Mouse (Mus musculus) liver, embryonic 11.5 days (tissue): ENCODE measurements around the gene Ift172. TPM values are rescaled to one million over a fixed set of nuclear protein-coding genes. Genes with fewer than 3 reads are reported as not detected.

Source experiments
- ATAC-seq: fragments of 200-750 bp; cut with Nextera tagmentation; replicated peaks from 2 replicates; pipeline ENCODE4 v1.8.0; 2017; ENCODE audit warnings: moderate number of reproducible peaks, mild to moderate bottlenecking, moderate TSS enrichment, moderate library complexity; ENCODE audit not compliant: low FRiP score
- DNase-seq: peaks from one replicate; pipeline ENCODE4 v3.0.0-alpha.2; 2017; ENCODE audit warnings: low spot score
- H3K27ac ChIP-seq: fragments of 300-500 bp; sonication (generic); 2 replicates; pipeline ENCODE4 v1.5.1; 2014; ENCODE audit warnings: mild to moderate bottlenecking, low read depth, low read length, control low read depth
- H3K27me3 ChIP-seq: fragments of 300-500 bp; sonication (generic); replicated peaks from 2 replicates; pipeline ENCODE4 v1.6.1; 2014; ENCODE audit warnings: low read length, mixed read lengths; ENCODE audit not compliant: control insufficient read depth, insufficient read depth
- H3K36me3 ChIP-seq: fragments of 300-500 bp; sonication (generic); 2 replicates; pipeline ENCODE4 v1.6.1; 2014; ENCODE audit warnings: mild to moderate bottlenecking, low read length, moderate library complexity, mixed read lengths; ENCODE audit not compliant: control insufficient read depth, insufficient read depth
- H3K4me1 ChIP-seq: fragments of 300-500 bp; sonication (generic); replicated peaks from 2 replicates; pipeline ENCODE4 v1.6.1; 2014; ENCODE audit warnings: low read length, mixed read lengths; ENCODE audit not compliant: control insufficient read depth, insufficient read depth
- H3K4me2 ChIP-seq: fragments of 300-500 bp; sonication (generic); 2 replicates; pipeline ENCODE4 v1.6.1; 2014; ENCODE audit warnings: mild to moderate bottlenecking, control low read depth, moderate library complexity
- H3K4me3 ChIP-seq: fragments of 300-500 bp; sonication (generic); 2 replicates; pipeline ENCODE4 v1.5.1; 2014; ENCODE audit warnings: low read depth, low read length, control low read depth
- H3K9ac ChIP-seq: fragments of 300-500 bp; sonication (generic); 2 replicates; pipeline ENCODE4 v1.6.1; 2014; ENCODE audit warnings: low read depth, low read length, control low read depth
- H3K9me3 ChIP-seq: fragments of 300-500 bp; sonication (generic); 2 replicates; pipeline ENCODE4 v1.6.1; 2016; ENCODE audit warnings: low read length, inconsistent platforms, mixed read lengths; ENCODE audit not compliant: control insufficient read depth
- whole genome bisulfite sequencing: fragments of 180-500 bp; shearing (Covaris S2); extraction: QIAGEN DNeasy Blood & Tissue Kit; methylation state at CpG from one replicate; pipeline ENCODE4 v1.1.7; 2014; 5-methylcytosine and 5-hydroxymethylcytosine counted together
- polyA plus RNA-seq: library from polyadenylated mRNA; unstranded; fragments of >200 nt; fragmentation: Nextera tagmentation; extraction: Ambion mirVana; gene quantifications from 2 replicates; pipeline ENCODE4 v1.2.1, GENCODE M21; 2014

Gene Ift172
- polyA plus RNA-seq, result 15.3 and 17.4 TPM in 2 replicates

DNA sequence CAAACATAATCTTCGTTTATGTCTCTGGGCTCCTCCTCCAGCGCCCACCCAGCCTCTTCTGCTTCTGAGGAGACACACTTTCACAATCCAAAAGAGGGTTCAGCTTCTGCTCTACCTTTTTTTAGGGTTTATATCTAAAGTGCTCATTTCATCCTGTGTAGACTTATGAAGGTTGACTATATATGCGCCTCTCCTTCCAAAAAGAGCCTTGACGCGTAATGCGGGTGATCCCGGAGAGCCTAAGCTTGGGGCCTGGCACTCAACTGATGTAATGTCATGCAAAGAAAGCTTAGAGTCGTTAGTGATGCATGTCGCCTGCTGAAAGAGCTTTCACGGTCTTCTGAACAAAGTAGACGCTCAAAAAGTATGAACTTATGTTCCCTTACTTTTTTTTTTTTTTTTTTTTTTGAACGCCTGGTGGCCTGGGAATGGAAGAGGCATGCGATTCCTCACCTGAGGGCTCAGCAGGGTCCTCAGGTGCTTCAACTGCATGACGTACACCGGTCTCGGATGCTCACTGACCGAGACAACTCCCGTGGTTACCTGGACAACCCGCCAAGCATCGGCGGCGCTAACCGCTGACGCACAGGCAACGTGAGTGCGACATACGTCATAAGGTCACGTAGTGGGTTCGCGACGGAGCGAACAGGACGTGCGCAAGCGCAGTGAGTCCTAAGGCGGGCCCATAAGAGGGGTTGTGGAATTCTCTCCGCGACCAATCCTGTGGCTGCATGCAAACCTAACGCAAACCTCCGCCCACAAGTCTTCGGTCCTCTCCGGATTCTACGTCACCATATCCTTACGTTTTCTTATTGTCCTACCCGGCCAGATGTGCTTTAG is at the start of gene Ift172:
Ift172 (minus strand) TSS at position 596 of the 840 bp plus-strand sequence.
- peak; percentile 88 for DNase-seq
- 3% methylated on average over 45 of the region's 45 CpGs for WGBS
- H3K36me3 ChIP-seq, result no peaks in the 10 kb centered on the region; the same call in 1 of the 2 replicates

DNA sequence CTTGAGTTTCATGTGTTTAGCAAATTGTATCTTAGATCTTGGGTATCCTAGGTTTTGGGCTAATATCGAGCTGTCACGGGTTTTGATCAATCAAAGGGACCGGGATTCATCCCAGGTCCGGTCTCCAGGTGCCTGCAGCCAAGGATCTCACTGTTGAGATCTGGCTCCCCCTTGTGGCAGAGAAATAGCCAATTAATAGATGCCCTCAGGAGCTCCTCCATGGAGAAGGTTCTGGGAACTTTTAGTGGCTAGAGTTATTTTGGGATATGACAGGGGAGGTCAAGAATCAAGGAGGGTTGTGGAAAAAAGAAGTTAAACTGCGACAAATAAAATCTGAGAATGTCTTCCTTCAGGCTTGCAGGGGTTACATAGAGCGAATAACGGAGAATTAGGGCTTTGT is 37.3 kb upstream of the Ift172 start:
- no peak for ATAC-seq
- H3K9me3 ChIP-seq, result no peaks in the 10 kb centered on the region
- 35% methylated on average over 7 of the region's 7 CpGs for WGBS

More for the DNA sequence above, at the start of gene Ift172:
- H3K9ac ChIP-seq, result peak within 1 kb of the TSS; percentile 55
- no peaks in the 10 kb centered on the region for H3K9me3 ChIP-seq
- no peaks in the 10 kb centered on the region for H3K27me3 ChIP-seq
- peak within 1 kb of the TSS; percentile 84 for H3K4me2 ChIP-seq
- ATAC-seq, result peak; percentile 95
- H3K27ac ChIP-seq, result peak within 1 kb of the TSS; percentile 40; the same call in 1 of the 2 replicates
- peaks cover 20% of the 10 kb centered on the region for H3K4me1 ChIP-seq
- H3K4me3 ChIP-seq, result peak within 1 kb of the TSS; percentile 60

DNA sequence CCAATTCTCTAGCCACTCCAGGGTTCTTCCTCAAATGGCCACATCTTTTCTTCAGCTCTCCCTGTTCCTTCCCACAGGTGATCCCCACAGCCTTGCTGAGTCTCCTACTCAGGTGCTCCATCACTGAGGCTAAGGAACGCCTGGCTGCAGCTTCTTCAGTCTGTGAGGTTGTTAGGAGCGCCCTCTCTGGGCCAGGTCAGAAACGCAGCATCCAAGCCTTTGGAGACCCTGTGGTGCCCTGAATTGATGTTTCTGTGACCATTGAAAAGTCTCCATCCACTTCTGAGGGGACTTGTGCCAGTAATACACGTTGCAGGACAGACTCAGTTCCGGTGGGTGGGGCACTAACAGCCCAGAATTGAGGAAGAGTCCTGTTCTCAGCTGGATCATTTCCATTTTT is 35.9 kb upstream of the Ift172 start:
- ATAC-seq, result no peak
- Histone ChIP-seq H3K27ac (no peak overlapping the region), H3K4me1 (no peaks in the 10 kb centered on the region), H3K27me3 (no peaks in the 10 kb centered on the region), H3K9me3 (no peaks in the 10 kb centered on the region), H3K36me3 (no peaks in the 10 kb centered on the region), H3K4me3 (no peak overlapping the region), H3K4me2 (no peak overlapping the region), H3K9ac (no peak overlapping the region)
- WGBS, result 22% methylated on average over 5 of the region's 5 CpGs
- no peak for DNase-seq

More for the DNA sequence above, 37.3 kb upstream of the Ift172 start:
- no peak overlapping the region for H3K4me2 ChIP-seq
- H3K36me3 ChIP-seq, result no peaks in the 10 kb centered on the region
- H3K4me3 ChIP-seq, result no peak overlapping the region
- DNase-seq, result no peak
- H3K27ac ChIP-seq, result no peak overlapping the region
- no peaks in the 10 kb centered on the region for H3K27me3 ChIP-seq
- no peak overlapping the region for H3K9ac ChIP-seq
- H3K4me1 ChIP-seq, result no peaks in the 10 kb centered on the region

DNA sequence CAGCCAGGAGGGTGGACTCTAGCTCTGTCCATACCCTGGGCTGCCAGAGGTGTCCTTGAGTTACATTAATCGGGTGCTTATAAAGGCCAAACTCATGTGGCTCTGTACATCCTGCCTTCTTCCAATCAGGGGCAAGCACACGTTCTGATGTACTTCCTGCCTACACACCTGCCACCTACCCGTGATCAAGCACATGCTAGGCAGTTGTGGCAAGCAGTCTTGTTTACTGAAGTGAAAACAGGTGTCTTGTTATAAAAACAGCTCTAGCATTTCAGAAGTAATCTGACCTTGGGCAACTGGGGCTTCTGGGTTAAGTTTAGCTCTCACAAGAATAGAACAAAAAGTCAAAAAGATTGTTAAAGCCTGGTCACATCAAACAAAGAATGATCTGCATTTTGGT is 33.2 kb upstream of the Ift172 start:
- no peaks in the 10 kb centered on the region for H3K36me3 ChIP-seq
- DNase-seq, result no peak
- H3K4me1 ChIP-seq, result no peaks in the 10 kb centered on the region
- H3K27ac ChIP-seq, result no peak overlapping the region
- no peak overlapping the region for H3K9ac ChIP-seq
- WGBS, result 63% methylated on average over 3 of the region's 3 CpGs
- H3K4me2 ChIP-seq, result no peak overlapping the region
- no peak for ATAC-seq
- H3K4me3 ChIP-seq, result no peak overlapping the region
- peaks cover 2% of the 10 kb centered on the region; the same call in 1 of the 2 replicates for H3K9me3 ChIP-seq
- H3K27me3 ChIP-seq, result no peaks in the 10 kb centered on the region

DNA sequence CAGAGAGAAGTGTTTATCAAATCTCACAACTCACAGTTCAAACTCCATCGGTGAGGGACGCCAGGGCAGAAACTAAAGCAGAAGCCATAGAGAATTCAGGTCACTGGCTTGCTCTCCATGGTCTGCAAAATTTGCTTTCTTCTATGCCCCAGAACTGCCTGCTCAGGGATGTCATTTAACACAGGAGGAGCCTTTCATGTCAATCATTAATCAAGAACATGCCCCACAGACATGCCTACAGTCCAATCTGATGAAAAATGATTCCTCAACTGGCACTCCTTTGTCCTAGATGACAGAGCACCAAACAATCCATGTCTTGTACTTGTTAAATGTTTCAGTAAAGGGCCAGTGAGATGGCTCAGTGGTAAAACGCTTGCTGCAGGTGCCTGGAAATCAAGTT is 31.9 kb upstream of the Ift172 start:
- H3K4me2 ChIP-seq, result no peak overlapping the region
- no peaks in the 10 kb centered on the region for H3K27me3 ChIP-seq
- 84% methylated on average over 3 of the region's 3 CpGs for WGBS
- H3K36me3 ChIP-seq, result no peaks in the 10 kb centered on the region
- H3K27ac ChIP-seq, result no peak overlapping the region
- ATAC-seq (no peak), DNase-seq (no peak)
- no peak overlapping the region for H3K4me3 ChIP-seq
- no peaks in the 10 kb centered on the region for H3K4me1 ChIP-seq
- peaks cover 2% of the 10 kb centered on the region; the same call in 1 of the 2 replicates for H3K9me3 ChIP-seq
- H3K9ac ChIP-seq, result no peak overlapping the region

DNA sequence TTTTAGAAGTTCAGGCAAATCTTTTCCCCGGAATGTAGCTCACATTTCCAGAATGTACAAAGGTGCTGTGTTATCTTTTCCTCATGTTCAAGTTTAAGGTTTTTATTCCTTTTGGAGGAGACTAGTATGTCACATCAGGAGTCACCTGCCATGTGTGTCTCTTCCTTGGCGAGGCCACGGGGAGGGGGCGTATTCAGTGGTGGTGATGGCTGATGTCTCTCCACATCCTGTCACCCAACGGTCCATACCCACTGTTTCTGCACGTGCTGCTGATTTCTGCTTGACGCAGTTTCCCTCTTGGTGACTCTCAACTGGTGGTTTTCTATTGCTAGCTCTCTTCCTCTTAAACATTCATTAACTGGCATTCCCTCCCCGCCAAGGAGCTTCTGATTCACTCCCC is 21.9 kb upstream of the Ift172 start:
- Histone ChIP-seq H3K27ac (no peak overlapping the region), H3K27me3 (no peaks in the 10 kb centered on the region), H3K4me1 (no peaks in the 10 kb centered on the region), H3K36me3 (no peaks in the 10 kb centered on the region), H3K4me2 (no peak overlapping the region), H3K4me3 (no peak overlapping the region), H3K9ac (no peak overlapping the region), H3K9me3 (no peaks in the 10 kb centered on the region)
- no peak for DNase-seq
- WGBS, result 76% methylated on average over 8 of the region's 8 CpGs
- ATAC-seq, result no peak

DNA sequence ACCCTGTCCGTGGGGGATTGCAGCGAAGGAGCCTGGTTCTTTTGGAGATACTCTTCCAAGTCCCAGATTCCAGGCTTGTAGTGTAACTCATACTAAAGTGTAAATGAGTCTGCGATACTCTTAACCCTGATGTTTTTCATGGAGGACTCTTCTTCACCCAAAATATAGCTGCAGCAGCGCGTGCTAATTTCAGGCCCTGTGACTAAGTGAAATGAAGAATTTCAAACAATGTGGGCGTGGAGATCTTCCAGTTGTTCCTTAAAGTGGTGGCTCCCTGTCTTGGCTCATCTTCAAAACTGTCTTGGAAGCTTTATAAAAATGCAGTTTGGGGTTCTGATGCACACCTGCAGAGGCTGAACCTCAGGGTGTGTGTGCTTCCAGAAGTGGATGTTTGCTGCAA is 12.2 kb upstream of the Ift172 start:
- Histone ChIP-seq H3K27ac (no peak overlapping the region), H3K4me1 (no peaks in the 10 kb centered on the region), H3K9ac (no peak overlapping the region), H3K9me3 (no peaks in the 10 kb centered on the region), H3K27me3 (no peaks in the 10 kb centered on the region), H3K4me3 (no peak overlapping the region), H3K36me3 (no peaks in the 10 kb centered on the region), H3K4me2 (no peak overlapping the region)
- DNase-seq (no peak), ATAC-seq (no peak)
- WGBS, result 84% methylated on average over 6 of the region's 6 CpGs

DNA sequence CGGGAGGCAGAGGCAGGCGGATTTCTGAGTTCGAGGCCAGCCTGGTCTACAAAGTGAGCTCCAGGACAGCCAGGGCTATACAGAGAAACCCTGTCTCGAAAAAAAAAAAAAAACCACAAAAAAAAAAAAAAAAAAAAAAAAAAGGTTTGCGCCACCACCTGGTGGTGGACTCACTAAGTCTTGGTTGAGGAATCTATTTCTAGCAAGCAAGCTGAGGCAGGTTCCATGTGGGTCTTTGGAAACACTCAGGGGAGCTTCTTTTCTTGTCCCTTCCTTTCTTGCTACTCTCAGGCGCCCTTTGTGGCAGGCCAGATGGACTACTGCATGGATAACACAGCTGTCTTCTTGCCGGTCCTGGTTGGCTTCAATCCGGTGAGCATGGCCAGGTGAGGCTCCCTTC is 10.9 kb upstream of the Ift172 start:
- Histone ChIP-seq H3K27me3 (no peaks in the 10 kb centered on the region), H3K36me3 (no peaks in the 10 kb centered on the region), H3K9ac (no peak overlapping the region), H3K4me3 (no peak overlapping the region), H3K4me1 (no peaks in the 10 kb centered on the region), H3K4me2 (no peak overlapping the region), H3K9me3 (no peaks in the 10 kb centered on the region), H3K27ac (no peak overlapping the region)
- 65% methylated on average over 7 of the region's 8 CpGs for WGBS
- no peak for DNase-seq
- ATAC-seq, result no peak

DNA sequence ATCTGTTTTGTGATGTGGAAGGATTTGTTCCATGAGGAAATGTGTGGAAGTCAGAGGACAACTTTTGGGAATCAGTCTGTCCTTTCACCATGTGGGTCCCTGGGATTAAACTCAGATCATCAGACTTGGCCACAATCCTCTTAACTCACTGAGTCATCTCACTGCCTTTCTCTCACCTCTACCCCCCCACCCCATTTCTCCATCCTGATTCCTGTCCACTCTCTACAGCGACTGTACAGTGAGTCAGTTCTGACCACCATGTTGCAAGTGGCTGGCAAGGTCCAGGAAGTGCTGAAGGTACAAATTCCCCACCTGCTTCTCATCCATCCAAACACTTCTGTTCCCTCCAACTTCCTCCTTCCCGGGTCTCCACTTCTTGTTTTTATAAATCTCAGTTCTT is 7.6 kb upstream of the Ift172 start:
- DNase-seq, result no peak
- WGBS, result 35% methylated on average over 2 of the region's 2 CpGs
- Histone ChIP-seq H3K27me3 (no peaks in the 10 kb centered on the region), H3K36me3 (no peaks in the 10 kb centered on the region; the same call in 1 of the 2 replicates), H3K4me1 (peaks cover 10% of the 10 kb centered on the region; the same call in 1 of the 2 replicates), H3K4me3 (no peak overlapping the region), H3K9ac (no peak overlapping the region), H3K4me2 (no peak overlapping the region), H3K9me3 (no peaks in the 10 kb centered on the region), H3K27ac (no peak overlapping the region)
- no peak for ATAC-seq
